Mouse (Mus musculus) testis, adult 2 months (tissue): ENCODE results near the gene Spin1. TPM values are rescaled to one million over a fixed set of nuclear protein-coding genes. Genes with fewer than 3 reads are reported as not detected.

Experiments used
- H3K27ac ChIP-seq: fragments of 200-500 bp; 2 replicates; pipeline ENCODE4 v1.5.1; 2012; ENCODE audit warnings: low read depth, low read length; ENCODE audit not compliant: control insufficient read depth, insufficient read depth
- H3K27me3 ChIP-seq: fragments of 200-500 bp; 2 replicates; pipeline ENCODE4 v1.6.1; 2012; ENCODE audit warnings: mild to moderate bottlenecking, low read length, moderate library complexity; ENCODE audit not compliant: control insufficient read depth, insufficient read depth
- H3K36me3 ChIP-seq: fragments of 200-500 bp; 2 replicates; pipeline ENCODE4 v1.6.1; 2012; ENCODE audit warnings: mild to moderate bottlenecking, low read length; ENCODE audit not compliant: control insufficient read depth, insufficient read depth
- H3K4me1 ChIP-seq: fragments of 200-500 bp; 2 replicates; pipeline ENCODE4 v1.6.1; 2012; ENCODE audit warnings: low read length; ENCODE audit not compliant: control insufficient read depth, insufficient read depth
- H3K4me3 ChIP-seq: fragments of 200-500 bp; 2 replicates; pipeline ENCODE4 v1.5.1; 2012; ENCODE audit warnings: low read depth, mild to moderate bottlenecking, low read length, moderate library complexity, mixed read lengths; ENCODE audit not compliant: control insufficient read depth
- CTCF ChIP-seq: fragments of 200-500 bp; IDR thresholded peaks from 2 replicates; pipeline ENCODE4 v1.5.1; 2012; ENCODE audit warnings: low read depth, mild to moderate bottlenecking, inconsistent platforms, low read length, moderate library complexity; ENCODE audit not compliant: control insufficient read depth, insufficient read depth, insufficient replicate concordance
- POLR2A ChIP-seq: fragments of 200-500 bp; IDR thresholded peaks from 2 replicates; pipeline ENCODE4 v1.6.1; 2012; ENCODE audit warnings: low read depth, mild to moderate bottlenecking, inconsistent platforms, low read length, moderate library complexity; ENCODE audit not compliant: control insufficient read depth
- polyA plus RNA-seq: library from polyadenylated mRNA; depleted of rRNA; stranded (reverse); fragments of >200 nt; gene quantifications from 2 replicates; pipeline ENCODE4 v1.2.3, GENCODE M21; 2012

Gene Spin1
- polyA plus RNA-seq, 1 experiment = 12.1 TPM

- no peak overlapping the region for H3K27ac ChIP-seq
- TF ChIP-seq CTCF (no peak), POLR2A (no peak)
- no peaks in the 10 kb centered on the region for H3K27me3 ChIP-seq
- H3K4me3 ChIP-seq = no peak overlapping the region
- no peaks in the 10 kb centered on the region; the same call in 1 of the 2 replicates for H3K4me1 ChIP-seq
- H3K36me3 ChIP-seq = no peaks in the 10 kb centered on the region; the same call in 1 of the 2 replicates
Measured at GRCm38 (mm10) chr13:51137702-51138031, 37.0 kb downstream of the Spin1 start.

- no peaks in the 10 kb centered on the region for H3K4me1 ChIP-seq
Measured at GRCm38 (mm10) chr13:51147106-51147505, 46.4 kb downstream of the Spin1 start.

GRCm38 (mm10) chr13:51152966-51153669, 52.4 kb downstream of the Spin1 start:
- no peaks in the 10 kb centered on the region for H3K36me3 ChIP-seq
- TF ChIP-seq POLR2A (no peak), CTCF (no peak)
- no peak overlapping the region for H3K27ac ChIP-seq

More at GRCm38 (mm10) chr13:51147106-51147505, 46.4 kb downstream of the Spin1 start:
- H3K27me3 ChIP-seq = no peaks in the 10 kb centered on the region
- no peak overlapping the region for H3K27ac ChIP-seq
- TF ChIP-seq POLR2A (no peak), CTCF (no peak)
- no peak overlapping the region for H3K4me3 ChIP-seq
- no peaks in the 10 kb centered on the region for H3K36me3 ChIP-seq

GRCm38 (mm10) chr13:51153670-51154030, 53.0 kb downstream of the Spin1 start:
- Histone ChIP-seq H3K4me3 (no peak overlapping the region), H3K4me1 (peaks cover 2% of the 10 kb centered on the region; the same call in 1 of the 2 replicates), H3K36me3 (no peaks in the 10 kb centered on the region), H3K27me3 (no peaks in the 10 kb centered on the region), H3K27ac (no peak overlapping the region)
- TF ChIP-seq CTCF (no peak), POLR2A (no peak)

More at GRCm38 (mm10) chr13:51152966-51153669, 52.4 kb downstream of the Spin1 start:
- Histone ChIP-seq H3K4me1 (no peaks in the 10 kb centered on the region), H3K27me3 (no peaks in the 10 kb centered on the region), H3K4me3 (no peak overlapping the region)

GRCm38 (mm10) chr13:51155178-51156013, 54.7 kb downstream of the Spin1 start:
- Histone ChIP-seq H3K4me1 (peaks cover 2% of the 10 kb centered on the region; the same call in 1 of the 2 replicates), H3K27me3 (no peaks in the 10 kb centered on the region), H3K27ac (no peak overlapping the region), H3K36me3 (no peaks in the 10 kb centered on the region), H3K4me3 (no peak overlapping the region)
- TF ChIP-seq CTCF = no peak
- no peak for TF ChIP-seq POLR2A

GRCm38 (mm10) chr13:51156014-51156386, 55.3 kb downstream of the Spin1 start:
- Histone ChIP-seq H3K36me3 (no peaks in the 10 kb centered on the region), H3K4me1 (peaks cover 2% of the 10 kb centered on the region; the same call in 1 of the 2 replicates), H3K27me3 (no peaks in the 10 kb centered on the region), H3K4me3 (no peak overlapping the region), H3K27ac (no peak overlapping the region)
- no peak for TF ChIP-seq POLR2A
- TF ChIP-seq CTCF = no peak

- Histone ChIP-seq H3K4me1 (peaks cover 2% of the 10 kb centered on the region; the same call in 1 of the 2 replicates), H3K27me3 (no peaks in the 10 kb centered on the region), H3K27ac (no peak overlapping the region), H3K36me3 (no peaks in the 10 kb centered on the region), H3K4me3 (no peak overlapping the region)
- no peak for TF ChIP-seq POLR2A
Measured at GRCm38 (mm10) chr13:51157291-51157690, 56.6 kb downstream of the Spin1 start.
